Mouse (Mus musculus) liver, embryonic 11.5 days (tissue): ENCODE data around the gene Myo1b. TPM values are rescaled to one million over a fixed set of nuclear protein-coding genes. Genes with fewer than 3 reads are reported as not detected.

ENCODE experiments used
- ATAC-seq: fragments of 200-750 bp; cut with Nextera tagmentation; replicated peaks from 2 replicates; pipeline ENCODE4 v1.8.0; 2017; ENCODE audit warnings: moderate number of reproducible peaks, mild to moderate bottlenecking, moderate TSS enrichment, moderate library complexity; ENCODE audit not compliant: low FRiP score
- DNase-seq: peaks from one replicate; pipeline ENCODE4 v3.0.0-alpha.2; 2017; ENCODE audit warnings: low spot score
- H3K27ac ChIP-seq: fragments of 300-500 bp; sonication (generic); 2 replicates; pipeline ENCODE4 v1.5.1; 2014; ENCODE audit warnings: mild to moderate bottlenecking, low read depth, low read length, control low read depth
- H3K27me3 ChIP-seq: fragments of 300-500 bp; sonication (generic); replicated peaks from 2 replicates; pipeline ENCODE4 v1.6.1; 2014; ENCODE audit warnings: low read length, mixed read lengths; ENCODE audit not compliant: control insufficient read depth, insufficient read depth
- H3K36me3 ChIP-seq: fragments of 300-500 bp; sonication (generic); 2 replicates; pipeline ENCODE4 v1.6.1; 2014; ENCODE audit warnings: mild to moderate bottlenecking, low read length, moderate library complexity, mixed read lengths; ENCODE audit not compliant: control insufficient read depth, insufficient read depth
- H3K4me1 ChIP-seq: fragments of 300-500 bp; sonication (generic); replicated peaks from 2 replicates; pipeline ENCODE4 v1.6.1; 2014; ENCODE audit warnings: low read length, mixed read lengths; ENCODE audit not compliant: control insufficient read depth, insufficient read depth
- H3K4me2 ChIP-seq: fragments of 300-500 bp; sonication (generic); 2 replicates; pipeline ENCODE4 v1.6.1; 2014; ENCODE audit warnings: mild to moderate bottlenecking, control low read depth, moderate library complexity
- H3K4me3 ChIP-seq: fragments of 300-500 bp; sonication (generic); 2 replicates; pipeline ENCODE4 v1.5.1; 2014; ENCODE audit warnings: low read depth, low read length, control low read depth
- H3K9ac ChIP-seq: fragments of 300-500 bp; sonication (generic); 2 replicates; pipeline ENCODE4 v1.6.1; 2014; ENCODE audit warnings: low read depth, low read length, control low read depth
- H3K9me3 ChIP-seq: fragments of 300-500 bp; sonication (generic); 2 replicates; pipeline ENCODE4 v1.6.1; 2016; ENCODE audit warnings: low read length, inconsistent platforms, mixed read lengths; ENCODE audit not compliant: control insufficient read depth
- WGBS: fragments of 180-500 bp; shearing (Covaris S2); extraction: QIAGEN DNeasy Blood & Tissue Kit; methylation state at CpG from one replicate; pipeline ENCODE4 v1.1.7; 2014; 5-methylcytosine and 5-hydroxymethylcytosine counted together
- polyA plus RNA-seq: library from polyadenylated mRNA; unstranded; fragments of >200 nt; fragmentation: Nextera tagmentation; extraction: Ambion mirVana; gene quantifications from 2 replicates; pipeline ENCODE4 v1.2.1, GENCODE M21; 2014

Gene Myo1b
- polyA plus RNA-seq, 1 experiment from 2014 or later, result 26.4 TPM

- H3K9ac ChIP-seq, result no peak overlapping the region
- no peak overlapping the region for H3K4me3 ChIP-seq
- no peak for ATAC-seq
- H3K27me3 ChIP-seq, result no peaks in the 10 kb centered on the region
- no peak for DNase-seq
- H3K27ac ChIP-seq, result no peak overlapping the region
- 34% methylated on average over 8 of the region's 8 CpGs for WGBS
- H3K4me2 ChIP-seq, result no peak overlapping the region
- H3K36me3 ChIP-seq, result no peaks in the 10 kb centered on the region
- H3K4me1 ChIP-seq, result peaks cover 9% of the 10 kb centered on the region
- H3K9me3 ChIP-seq, result no peaks in the 10 kb centered on the region
Measured at GRCm38 (mm10) chr1:51907821-51908220, 8.1 kb downstream of the Myo1b start.

- Histone ChIP-seq H3K9me3 (no peaks in the 10 kb centered on the region), H3K4me2 (no peak overlapping the region), H3K27ac (no peak overlapping the region), H3K4me1 (peaks cover 9% of the 10 kb centered on the region), H3K9ac (no peak overlapping the region), H3K36me3 (no peaks in the 10 kb centered on the region), H3K4me3 (no peak overlapping the region), H3K27me3 (no peaks in the 10 kb centered on the region)
- no peak for ATAC-seq
- 81% methylated on average over 8 of the region's 8 CpGs for WGBS
- DNase-seq, result no peak
Measured at GRCm38 (mm10) chr1:51906206-51906906, 9.5 kb downstream of the Myo1b start.

- no peak overlapping the region for H3K9ac ChIP-seq
- H3K27me3 ChIP-seq, result no peaks in the 10 kb centered on the region
- H3K9me3 ChIP-seq, result no peaks in the 10 kb centered on the region
- no peak overlapping the region for H3K4me3 ChIP-seq
- DNase-seq, result no peak
- no peak for ATAC-seq
- H3K27ac ChIP-seq, result no peak overlapping the region
- WGBS, result 81% methylated on average over 6 of the region's 6 CpGs
- no peaks in the 10 kb centered on the region for H3K36me3 ChIP-seq
- H3K4me2 ChIP-seq, result no peak overlapping the region
- H3K4me1 ChIP-seq, result peaks cover 9% of the 10 kb centered on the region
Measured at GRCm38 (mm10) chr1:51905073-51905472, 10.8 kb downstream of the Myo1b start.

GRCm38 (mm10) chr1:51897160-51897572 is 18.7 kb downstream of the Myo1b start:
- H3K4me2 ChIP-seq, result no peak overlapping the region
- H3K4me3 ChIP-seq, result no peak overlapping the region
- H3K36me3 ChIP-seq, result no peaks in the 10 kb centered on the region
- H3K27ac ChIP-seq, result no peak overlapping the region
- no peak overlapping the region for H3K9ac ChIP-seq
- ATAC-seq (no peak), DNase-seq (no peak)
- H3K27me3 ChIP-seq, result no peaks in the 10 kb centered on the region
- H3K9me3 ChIP-seq, result no peaks in the 10 kb centered on the region
- H3K4me1 ChIP-seq, result peaks cover 7% of the 10 kb centered on the region
- WGBS, result 72% methylated on average over 6 of the region's 6 CpGs

- Histone ChIP-seq H3K4me2 (no peak overlapping the region), H3K4me3 (no peak overlapping the region), H3K9me3 (no peaks in the 10 kb centered on the region), H3K27ac (no peak overlapping the region), H3K27me3 (no peaks in the 10 kb centered on the region), H3K4me1 (peaks cover 7% of the 10 kb centered on the region), H3K36me3 (no peaks in the 10 kb centered on the region), H3K9ac (no peak overlapping the region)
- ATAC-seq (no peak), DNase-seq (no peak)
- 72% methylated on average over 10 of the region's 10 CpGs for WGBS
Measured at GRCm38 (mm10) chr1:51895961-51896360, 19.9 kb downstream of the Myo1b start.

- 66% methylated on average over 3 of the region's 3 CpGs for WGBS
- H3K27ac ChIP-seq, result no peak overlapping the region
- H3K9ac ChIP-seq, result no peak overlapping the region
- H3K4me3 ChIP-seq, result no peak overlapping the region
- H3K27me3 ChIP-seq, result no peaks in the 10 kb centered on the region
- no peak for DNase-seq
- H3K9me3 ChIP-seq, result no peaks in the 10 kb centered on the region
- no peak overlapping the region for H3K4me2 ChIP-seq
- no peaks in the 10 kb centered on the region for H3K36me3 ChIP-seq
- ATAC-seq, result no peak
- peaks cover 7% of the 10 kb centered on the region for H3K4me1 ChIP-seq
Measured at GRCm38 (mm10) chr1:51894721-51895120, 21.1 kb downstream of the Myo1b start.

DNA sequence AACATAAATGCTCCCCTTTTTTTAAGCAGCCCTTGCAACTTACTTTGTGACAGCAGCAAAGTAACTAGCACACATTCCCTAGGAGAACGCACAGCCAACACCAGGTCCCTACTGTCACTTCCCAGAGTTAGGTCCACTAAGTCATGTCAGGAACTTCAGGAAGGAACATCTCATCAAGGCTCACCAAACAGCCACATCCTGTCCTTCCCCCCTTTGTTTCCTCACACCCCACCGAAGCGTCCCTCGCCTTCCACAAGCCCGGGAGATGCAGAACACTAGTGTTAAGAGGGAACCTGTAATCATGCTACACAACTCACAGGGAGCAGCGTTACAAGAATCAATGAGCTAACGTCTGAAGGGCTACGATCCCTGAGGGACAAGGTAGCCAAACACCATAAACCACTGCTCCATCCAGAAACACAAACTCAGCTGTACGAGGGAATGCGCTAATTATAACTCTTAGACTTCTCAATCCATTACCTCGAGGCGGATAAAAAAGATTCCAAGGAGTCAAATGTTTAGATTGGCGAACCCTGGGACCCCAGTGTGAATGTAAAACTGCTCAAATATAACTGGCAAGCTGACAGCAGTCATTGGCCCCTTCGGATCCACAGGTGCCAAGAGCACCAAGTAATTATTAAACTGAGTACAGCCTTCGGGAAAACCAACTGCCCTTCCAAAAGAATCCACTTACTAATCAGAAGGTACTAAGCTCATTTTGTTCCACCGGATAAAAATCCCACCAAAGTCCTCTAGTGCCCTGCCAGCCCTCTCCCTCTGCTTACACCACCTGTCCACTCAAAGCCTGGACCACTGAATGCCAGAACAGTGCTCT is 22.1 kb downstream of the Myo1b start:
- ATAC-seq, result no peak
- Histone ChIP-seq H3K9me3 (no peaks in the 10 kb centered on the region), H3K27me3 (no peaks in the 10 kb centered on the region), H3K4me1 (peaks cover 7% of the 10 kb centered on the region), H3K27ac (no peak overlapping the region), H3K36me3 (no peaks in the 10 kb centered on the region), H3K4me2 (no peak overlapping the region), H3K4me3 (no peak overlapping the region), H3K9ac (no peak overlapping the region)
- WGBS, result 58% methylated on average over 16 of the region's 16 CpGs
- no peak for DNase-seq

GRCm38 (mm10) chr1:51892005-51892404 is 23.9 kb downstream of the Myo1b start:
- peaks cover 13% of the 10 kb centered on the region for H3K4me1 ChIP-seq
- no peak for ATAC-seq
- no peaks in the 10 kb centered on the region for H3K9me3 ChIP-seq
- H3K9ac ChIP-seq, result no peak overlapping the region
- H3K4me3 ChIP-seq, result no peak overlapping the region
- H3K4me2 ChIP-seq, result no peak overlapping the region
- H3K27ac ChIP-seq, result no peak overlapping the region
- no peak for DNase-seq
- WGBS, result 67% methylated on average over 4 of the region's 4 CpGs
- H3K36me3 ChIP-seq, result no peaks in the 10 kb centered on the region
- no peaks in the 10 kb centered on the region for H3K27me3 ChIP-seq
